Mouse (Mus musculus) liver, embryonic 16.5 days (tissue): ENCODE data around the gene Ppp2r3a. TPM values are rescaled to one million over a fixed set of nuclear protein-coding genes. Genes with fewer than 3 reads are reported as not detected.

ENCODE experiments used
- ATAC-seq: fragments of 200-750 bp; cut with Nextera tagmentation; 2 replicates; pipeline ENCODE4 v1.8.0; 2017; ENCODE audit warnings: low read depth, mild to moderate bottlenecking, moderate number of reproducible peaks, moderate library complexity
- H3K27ac ChIP-seq: fragments of 300-500 bp; sonication (generic); 2 replicates; pipeline ENCODE4 v1.5.1; 2014; ENCODE audit warnings: mild to moderate bottlenecking, low read length
- H3K27me3 ChIP-seq: fragments of 300-500 bp; sonication (generic); 2 replicates; pipeline ENCODE4 v1.6.1; 2014; ENCODE audit warnings: low read depth, low read length, mixed read lengths; ENCODE audit not compliant: control insufficient read depth, insufficient read depth
- H3K36me3 ChIP-seq: fragments of 300-500 bp; sonication (generic); 2 replicates; pipeline ENCODE4 v1.6.1; 2014; ENCODE audit warnings: mild to moderate bottlenecking; ENCODE audit not compliant: control insufficient read depth, insufficient read depth
- H3K4me1 ChIP-seq: fragments of 300-500 bp; sonication (generic); 2 replicates; pipeline ENCODE4 v1.6.1; 2014; ENCODE audit warnings: low read depth, low read length, mixed read lengths; ENCODE audit not compliant: control insufficient read depth
- H3K4me2 ChIP-seq: fragments of 300-500 bp; sonication (generic); 2 replicates; pipeline ENCODE4 v1.6.1; 2014; ENCODE audit warnings: low read depth, low read length, mixed read lengths
- H3K4me3 ChIP-seq: fragments of 300-500 bp; sonication (generic); 2 replicates; pipeline ENCODE4 v1.5.1; 2014; ENCODE audit warnings: low read depth, mild to moderate bottlenecking, low read length
- H3K9ac ChIP-seq: fragments of 300-500 bp; sonication (generic); 2 replicates; pipeline ENCODE4 v1.6.1; 2014; ENCODE audit warnings: low read depth, low read length
- H3K9me3 ChIP-seq: fragments of 300-500 bp; sonication (generic); replicated peaks from 2 replicates; pipeline ENCODE4 v1.6.1; 2016; ENCODE audit warnings: low read length; ENCODE audit not compliant: control insufficient read depth
- WGBS: fragments of 180-500 bp; shearing (Covaris S2); extraction: QIAGEN DNeasy Blood & Tissue Kit; methylation state at CpG from one replicate; pipeline ENCODE4 v1.1.7; 2014; ENCODE audit not compliant: insufficient replicate concordance; 5-methylcytosine and 5-hydroxymethylcytosine counted together
- polyA plus RNA-seq: library from polyadenylated mRNA; unstranded; fragments of >200 nt; fragmentation: Nextera tagmentation; extraction: Ambion mirVana; gene quantifications from 2 replicates; pipeline ENCODE4 v1.2.1, GENCODE M21; 2015

Ppp2r3a gene
- polyA plus RNA-seq, 1 experiment from 2014 or later: 4.5 TPM

- whole genome bisulfite sequencing: 74% methylated on average over 3 of the region's 3 CpGs
- no peak for ATAC-seq
- Histone ChIP-seq H3K27me3 (no peaks in the 10 kb centered on the region), H3K9me3 (no peaks in the 10 kb centered on the region), H3K4me3 (no peak overlapping the region), H3K36me3 (no peaks in the 10 kb centered on the region), H3K4me1 (peaks cover 28% of the 10 kb centered on the region), H3K27ac (no peak overlapping the region), H3K9ac (no peak overlapping the region), H3K4me2 (no peak overlapping the region)
Measured at GRCm38 (mm10) chr9:101080046-101080685, 171.4 kb downstream of the Ppp2r3a start.

- Histone ChIP-seq H3K27ac (no peak overlapping the region), H3K9me3 (no peaks in the 10 kb centered on the region)
- WGBS: 67% methylated on average over 4 of the region's 4 CpGs
Measured at GRCm38 (mm10) chr9:101078579-101078978, 173.0 kb downstream of the Ppp2r3a start.

GRCm38 (mm10) chr9:101077486-101077885 is 174.1 kb downstream of the Ppp2r3a start:
- peak overlapping the region; percentile 98 for H3K9ac ChIP-seq
- H3K4me1 ChIP-seq: peaks cover 34% of the 10 kb centered on the region
- no peaks in the 10 kb centered on the region for H3K27me3 ChIP-seq
- H3K4me2 ChIP-seq: peak overlapping the region; percentile 93
- no peak for ATAC-seq
- H3K9me3 ChIP-seq: no peaks in the 10 kb centered on the region
- H3K4me3 ChIP-seq: peak overlapping the region; percentile 78
- no peak overlapping the region for H3K27ac ChIP-seq
- no peaks in the 10 kb centered on the region for H3K36me3 ChIP-seq

More at GRCm38 (mm10) chr9:101078579-101078978, 173.0 kb downstream of the Ppp2r3a start:
- Histone ChIP-seq H3K4me2 (peak overlapping the region; percentile 68), H3K9ac (peak overlapping the region; percentile 38), H3K36me3 (no peaks in the 10 kb centered on the region), H3K27me3 (no peaks in the 10 kb centered on the region), H3K4me1 (peaks cover 28% of the 10 kb centered on the region), H3K4me3 (peak overlapping the region; percentile 49)
- no peak for ATAC-seq

GRCm38 (mm10) chr9:101076095-101076875 is 175.3 kb downstream of the Ppp2r3a start:
- Histone ChIP-seq H3K36me3 (no peaks in the 10 kb centered on the region), H3K27me3 (no peaks in the 10 kb centered on the region), H3K4me2 (peak overlapping the region; percentile 93), H3K9me3 (no peaks in the 10 kb centered on the region), H3K4me1 (peaks cover 32% of the 10 kb centered on the region), H3K27ac (peak overlapping the region; percentile 63), H3K4me3 (peak overlapping the region; percentile 78), H3K9ac (peak overlapping the region; percentile 98)
- no peak for ATAC-seq
- under 1% methylated on average over 18 of the region's 18 CpGs for WGBS

- under 1% methylated on average over 8 of the region's 8 CpGs for WGBS
- Histone ChIP-seq H3K36me3 (no peaks in the 10 kb centered on the region), H3K27me3 (no peaks in the 10 kb centered on the region), H3K4me1 (peaks cover 27% of the 10 kb centered on the region), H3K4me3 (peak overlapping the region; percentile 78), H3K9ac (peak overlapping the region; percentile 98), H3K4me2 (peak overlapping the region; percentile 93), H3K27ac (peak overlapping the region; percentile 99), H3K9me3 (no peaks in the 10 kb centered on the region)
- ATAC-seq: no peak
Measured at GRCm38 (mm10) chr9:101075694-101076093, 175.9 kb downstream of the Ppp2r3a start.

- Histone ChIP-seq H3K4me3 (peak overlapping the region; percentile 78), H3K27me3 (no peaks in the 10 kb centered on the region), H3K9me3 (no peaks in the 10 kb centered on the region), H3K27ac (peak overlapping the region; percentile 99), H3K36me3 (no peaks in the 10 kb centered on the region), H3K4me1 (peaks cover 27% of the 10 kb centered on the region), H3K4me2 (peak overlapping the region; percentile 93), H3K9ac (peak overlapping the region; percentile 98)
- WGBS: under 1% methylated on average over 25 of the region's 25 CpGs
- ATAC-seq: no peak
Measured at GRCm38 (mm10) chr9:101075091-101075581, 176.5 kb downstream of the Ppp2r3a start.

GRCm38 (mm10) chr9:101074332-101075021 is 177.1 kb downstream of the Ppp2r3a start:
- no peaks in the 10 kb centered on the region for H3K27me3 ChIP-seq
- peak; percentile 61 for ATAC-seq

GRCm38 (mm10) chr9:101073987-101074331 is 177.6 kb downstream of the Ppp2r3a start, which contains the start of gene Msl2:
Gene Msl2 (plus strand): TSS chr9:101074101.
- Histone ChIP-seq H3K9ac (peak within 1 kb of the TSS; percentile 98), H3K27ac (peak within 1 kb of the TSS; percentile 99), H3K9me3 (no peaks in the 10 kb centered on the region), H3K4me1 (peaks cover 18% of the 10 kb centered on the region), H3K4me3 (peak within 1 kb of the TSS; percentile 78), H3K27me3 (no peaks in the 10 kb centered on the region), H3K4me2 (peak within 1 kb of the TSS; percentile 93), H3K36me3 (no peaks in the 10 kb centered on the region)
- WGBS: under 1% methylated on average over 24 of the region's 43 CpGs
- ATAC-seq: peak; percentile 57

More at GRCm38 (mm10) chr9:101074332-101075021, 177.1 kb downstream of the Ppp2r3a start:
- peak overlapping the region; percentile 93 for H3K4me2 ChIP-seq
- peaks cover 22% of the 10 kb centered on the region for H3K4me1 ChIP-seq
- peak overlapping the region; percentile 98 for H3K9ac ChIP-seq
- WGBS: under 1% methylated on average over 55 of the region's 100 CpGs
- H3K36me3 ChIP-seq: no peaks in the 10 kb centered on the region
- peak overlapping the region; percentile 99 for H3K27ac ChIP-seq
- H3K4me3 ChIP-seq: peak overlapping the region; percentile 78
- H3K9me3 ChIP-seq: no peaks in the 10 kb centered on the region
